Mouse (Mus musculus): ENCODE measurements around the gene Slc17a4. TPM values are rescaled to one million over a fixed set of nuclear protein-coding genes. Genes with fewer than 3 reads are reported as not detected.

Gene Slc17a4
- polyA plus RNA-seq, 1 experiment, result 0.02 TPM

- no peak overlapping the region for H3ac ChIP-seq (ENCODE audit: control insufficient read depth, insufficient read length)
- no peak overlapping the region for H3K4me2 ChIP-seq (ENCODE audit: low read depth)
- H3K4me3 ChIP-seq, result no peak overlapping the region
- H3K36me3 ChIP-seq (ENCODE audit: control insufficient read depth, insufficient read depth), result no peaks in the 10 kb centered on the region
- peaks cover 6% of the 10 kb centered on the region for H3K27me3 ChIP-seq (ENCODE audit: control insufficient read depth, insufficient read depth, insufficient read length)
- TF ChIP-seq CEBPB (IDR thresholded peaks at IDR 0.05; ENCODE audit: insufficient read depth, poor library complexity, severe bottlenecking) (no peak), TCF3 (IDR thresholded peaks at IDR 0.05; ENCODE audit: insufficient read length, low read depth) (no peak)
- no peaks in the 10 kb centered on the region for H3K79me2 ChIP-seq (ENCODE audit: control insufficient read depth, insufficient read depth)
Observed at GRCm38 (mm10) chr13:23861815-23862214, 53.0 kb downstream of the Slc17a4 start.

DNA sequence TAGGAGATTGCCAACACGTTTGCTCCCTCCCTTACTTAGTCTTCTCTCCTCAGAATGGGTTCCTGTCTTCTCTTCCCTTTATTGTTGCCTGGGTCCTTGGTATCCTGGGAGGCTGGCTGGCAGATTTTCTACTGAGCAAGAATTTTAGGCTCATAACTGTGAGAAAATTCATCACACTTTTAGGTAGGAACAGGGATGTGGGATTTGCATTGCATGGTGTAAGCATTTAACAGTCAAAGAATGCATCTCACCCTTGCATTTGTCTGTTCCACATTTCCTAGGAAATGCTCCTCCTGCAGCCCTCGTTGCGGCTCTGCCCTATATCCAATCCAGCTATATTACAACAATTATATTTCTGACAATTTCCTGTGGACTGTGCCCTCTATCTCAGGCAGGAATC lies 58.4 kb downstream of the Slc17a4 start:
- Histone ChIP-seq H3ac (ENCODE audit: control insufficient read depth, insufficient read length) (no peak overlapping the region), H3K27me3 (ENCODE audit: control insufficient read depth, insufficient read depth, insufficient read length) (no peaks in the 10 kb centered on the region), H3K4me2 (ENCODE audit: low read depth) (no peak overlapping the region), H3K36me3 (ENCODE audit: control insufficient read depth, insufficient read depth) (no peaks in the 10 kb centered on the region), H3K4me3 (no peak overlapping the region), H3K79me2 (ENCODE audit: control insufficient read depth, insufficient read depth) (no peaks in the 10 kb centered on the region)
- no peak for TF ChIP-seq SRF (IDR thresholded peaks at IDR 0.05; ENCODE audit: control insufficient read depth, insufficient read length, low read depth)

GRCm38 (mm10) chr13:23849299-23849698 lies 65.5 kb downstream of the Slc17a4 start:
- peaks cover 4% of the 10 kb centered on the region for H3K27me3 ChIP-seq (ENCODE audit: control insufficient read depth, insufficient read depth, insufficient read length)
- TF ChIP-seq POLR2AphosphoS2 (IDR thresholded peaks at IDR 0.05; ENCODE audit: insufficient read length, low read depth) (no peak), CEBPB (IDR thresholded peaks at IDR 0.05; ENCODE audit: insufficient read depth, poor library complexity, severe bottlenecking) (no peak), REST (IDR thresholded peaks at IDR 0.05; ENCODE audit: insufficient read depth, insufficient read length) (no peak), MYOD1 (IDR thresholded peaks at IDR 0.05; ENCODE audit: control insufficient read depth in 1 of 3, insufficient read length in 2 of 3, low read depth in 2 of 3) (no peak), SRF (IDR thresholded peaks at IDR 0.05; ENCODE audit: control insufficient read depth, insufficient read length, low read depth) (no peak)

More at GRCm38 (mm10) chr13:23849299-23849698, 65.5 kb downstream of the Slc17a4 start:
- Histone ChIP-seq H3K4me2 (ENCODE audit: low read depth) (no peak overlapping the region), H3K4me3 (no peak overlapping the region), H3K36me3 (ENCODE audit: control insufficient read depth, insufficient read depth) (no peaks in the 10 kb centered on the region), H3K79me2 (ENCODE audit: control insufficient read depth, insufficient read depth) (no peaks in the 10 kb centered on the region), H3ac (ENCODE audit: control insufficient read depth, insufficient read length) (no peak overlapping the region)

Other genes with a start within 250 kb of the Slc17a4 start
- gene Hist1h2ac, start 231.1 kb downstream of the Slc17a4 start, polyA plus RNA-seq (2012; fragmentation: generic; extraction: Trizol), result 1.3 TPM
- gene Hist1h2bc, start 230.8 kb downstream of the Slc17a4 start, polyA plus RNA-seq (2012; fragmentation: generic; extraction: Trizol), result 113 TPM
- gene Hist1h1t, start 219.2 kb downstream of the Slc17a4 start, polyA plus RNA-seq (2012; fragmentation: generic; extraction: Trizol), result 0.05 TPM
- 0.56 TPM for gene Hist1h4c, start 216.6 kb downstream of the Slc17a4 start, polyA plus RNA-seq (2012; fragmentation: generic; extraction: Trizol)
- gene Hfe, start 204.2 kb downstream of the Slc17a4 start, polyA plus RNA-seq (2012; fragmentation: generic; extraction: Trizol), result 5.1 TPM
- gene Hist1h1c, start 176.2 kb downstream of the Slc17a4 start, polyA plus RNA-seq (2012; fragmentation: generic; extraction: Trizol), result 273 TPM
- 2.5 TPM for gene Hist1h3c, start 169.4 kb downstream of the Slc17a4 start, polyA plus RNA-seq (2012; fragmentation: generic; extraction: Trizol)
- gene Hist1h2bb, start 168.3 kb downstream of the Slc17a4 start, polyA plus RNA-seq (2012; fragmentation: generic; extraction: Trizol), result 1.3 TPM
- 2.1 TPM for gene Hist1h2ab, start 163.9 kb downstream of the Slc17a4 start, polyA plus RNA-seq (2012; fragmentation: generic; extraction: Trizol)
- gene Hist1h3b, start 162.7 kb downstream of the Slc17a4 start, polyA plus RNA-seq (2012; fragmentation: generic; extraction: Trizol), result 1.3 TPM
- 5.5 TPM for gene Hist1h4b, start 158.0 kb downstream of the Slc17a4 start, polyA plus RNA-seq (2012; fragmentation: generic; extraction: Trizol)
- gene Hist1h4a, start 153.8 kb downstream of the Slc17a4 start, polyA plus RNA-seq (2012; fragmentation: generic; extraction: Trizol), result 4.2 TPM
- 1.3 TPM for gene Hist1h3a, start 152.6 kb downstream of the Slc17a4 start, polyA plus RNA-seq (2012; fragmentation: generic; extraction: Trizol)
- gene Hist1h1a, start 151.3 kb downstream of the Slc17a4 start, polyA plus RNA-seq (2012; fragmentation: generic; extraction: Trizol), result 0.98 TPM
- not detected for gene Trim38, start 145.1 kb downstream of the Slc17a4 start, polyA plus RNA-seq (2012; fragmentation: generic; extraction: Trizol)
- not detected for gene Slc17a2, start 108.0 kb downstream of the Slc17a4 start, polyA plus RNA-seq (2012; fragmentation: generic; extraction: Trizol)
- gene Slc17a3, start 75.6 kb downstream of the Slc17a4 start, polyA plus RNA-seq (2012; fragmentation: generic; extraction: Trizol), result not detected
- gene Slc17a1, start 47.3 kb downstream of the Slc17a4 start, polyA plus RNA-seq (2012; fragmentation: generic; extraction: Trizol), result not detected
- gene Hist1h2ba, start 19.1 kb upstream of the Slc17a4 start, polyA plus RNA-seq (2012; fragmentation: generic; extraction: Trizol), result not detected
- gene Hist1h2aa, start 19.5 kb upstream of the Slc17a4 start, polyA plus RNA-seq (2012; fragmentation: generic; extraction: Trizol), result not detected
- not detected for gene Scgn, start 76.2 kb upstream of the Slc17a4 start, polyA plus RNA-seq (2012; fragmentation: generic; extraction: Trizol)